Mouse (Mus musculus): ENCODE results near the gene Dhx40. TPM values are rescaled to one million over a fixed set of nuclear protein-coding genes. Genes with fewer than 3 reads are reported as not detected.
A peak's percentile ranks its signal among the peaks of the same experiment; 100 is the strongest.
"Not testable (repeated sequence)": the region's sequence is repeated elsewhere in the genome, so short reads cannot be mapped to it uniquely, and the experiment has no call there.

Dhx40 gene
- polyA plus RNA-seq, 1 experiment from 2014 or later: 19.6 TPM

DNA sequence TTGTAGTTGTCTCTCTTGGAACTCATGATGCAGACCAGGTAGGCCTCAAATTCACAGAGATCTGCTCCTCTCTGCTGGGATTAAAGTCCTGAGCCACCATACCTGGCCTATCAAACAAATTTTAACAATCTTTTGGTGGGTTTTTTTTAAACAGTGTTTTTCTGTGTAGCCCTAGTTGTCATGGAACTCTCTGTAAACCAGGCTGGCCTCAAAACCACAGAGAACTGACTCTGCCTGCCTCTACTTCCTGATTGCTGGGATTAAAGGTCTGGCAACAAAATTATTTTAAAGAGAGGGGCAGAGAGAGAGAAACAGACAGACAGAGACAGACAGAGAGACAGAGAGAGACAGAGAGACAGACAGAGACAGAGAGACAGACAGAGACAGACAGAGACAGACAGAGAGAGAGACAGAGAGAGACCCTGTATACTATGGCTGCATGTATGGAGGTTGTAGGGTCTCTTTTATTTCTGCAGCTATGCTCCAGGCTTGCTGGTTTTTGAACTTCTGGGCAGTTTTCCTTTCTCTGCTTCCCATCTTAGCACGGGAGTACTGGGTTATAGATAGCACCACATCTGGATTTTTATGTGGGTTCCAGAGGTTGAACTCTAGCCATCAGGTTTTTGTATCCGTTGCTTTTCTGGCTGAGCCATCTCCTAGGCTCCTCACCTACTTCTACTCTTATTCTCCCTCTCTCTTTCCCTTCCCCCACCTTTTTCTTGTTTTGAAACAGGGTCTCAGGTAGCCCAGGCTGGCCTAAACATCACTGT is 20.1 kb upstream of the Dhx40 start:
- Histone ChIP-seq H3K9me3 (replicated peaks; ENCODE audit: control insufficient read depth, low read length, poor library complexity, severe bottlenecking) (no peaks in the 10 kb centered on the region), H3K4me3 (ENCODE audit: low read depth, low read length) (no peak overlapping the region), H3K36me3 (ENCODE audit: control insufficient read depth, insufficient read depth, low read length) (no peaks in the 10 kb centered on the region), H3K4me1 (ENCODE audit: control insufficient read depth, insufficient read depth, low read length) (no peaks in the 10 kb centered on the region), H3K27me3 (ENCODE audit: control insufficient read depth, insufficient read depth, low read depth, low read length) (no peaks in the 10 kb centered on the region), H3K4me2 (ENCODE audit: low read length) (no peak overlapping the region), H3K9ac (ENCODE audit: low read depth, low read length) (no peak overlapping the region), H3K27ac (ENCODE audit: low read length) (0 out of 2 replicates have a peak overlapping the region, but pooled peaks have one; percentile 17)
- 81% methylated on average over 2 of the region's 2 CpGs for WGBS
- no peak for ATAC-seq

DNA sequence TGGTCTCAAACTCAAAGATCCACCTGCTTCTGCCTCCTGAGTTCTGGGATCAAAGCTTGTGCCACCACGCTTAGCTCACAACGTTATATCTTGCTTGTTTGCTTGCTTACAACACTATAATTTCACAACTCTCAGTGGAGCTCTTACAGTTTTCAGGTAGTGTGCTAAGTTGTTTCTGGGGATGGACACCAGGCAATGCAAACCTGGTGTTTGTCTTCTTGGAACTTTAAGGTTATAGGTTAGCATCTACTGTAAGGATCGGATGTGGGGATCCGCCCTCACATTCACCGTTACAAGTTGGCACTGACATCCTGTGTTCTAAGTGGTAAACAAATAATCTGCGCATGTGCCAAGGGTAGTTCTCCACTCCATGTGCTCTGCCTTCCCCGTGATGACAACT is 16.9 kb upstream of the Dhx40 start:
- no peak for ATAC-seq
- no peaks in the 10 kb centered on the region for H3K36me3 ChIP-seq (ENCODE audit: control insufficient read depth, insufficient read depth, low read length)
- H3K9me3 ChIP-seq (replicated peaks; ENCODE audit: control insufficient read depth, low read length, poor library complexity, severe bottlenecking): no peaks in the 10 kb centered on the region
- H3K27ac ChIP-seq (ENCODE audit: low read length): no peak overlapping the region
- no peak overlapping the region for H3K9ac ChIP-seq (ENCODE audit: low read depth, low read length)
- H3K4me3 ChIP-seq (ENCODE audit: low read depth, low read length): no peak overlapping the region
- no peak overlapping the region for H3K4me2 ChIP-seq (ENCODE audit: low read length)
- H3K27me3 ChIP-seq (ENCODE audit: control insufficient read depth, insufficient read depth, low read depth, low read length): no peaks in the 10 kb centered on the region
- H3K4me1 ChIP-seq (ENCODE audit: control insufficient read depth, insufficient read depth, low read length): peaks cover 4% of the 10 kb centered on the region; the same call in 1 of the 2 replicates
- 92% methylated on average over 6 of the region's 7 CpGs for WGBS

DNA sequence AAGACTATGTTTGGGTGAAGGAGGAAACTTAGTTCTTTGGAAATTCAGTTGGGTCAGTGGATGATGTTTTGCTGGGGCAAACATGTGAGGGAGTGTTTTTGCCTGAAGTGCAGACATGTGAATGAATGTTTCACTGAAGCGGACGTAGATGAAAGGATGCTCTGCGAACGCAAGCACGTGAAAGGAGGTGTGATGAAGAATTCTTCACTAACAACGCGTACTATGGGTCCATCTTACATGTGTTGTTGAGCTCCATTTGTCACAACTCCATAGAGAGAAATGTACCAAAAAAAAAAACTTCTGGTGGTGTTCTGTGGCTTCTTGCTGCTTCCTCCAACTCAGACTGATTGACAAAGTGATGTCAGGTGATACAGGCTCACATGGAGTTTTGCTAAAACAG is 15.0 kb upstream of the Dhx40 start:
- no peak for ATAC-seq
- H3K36me3 ChIP-seq (ENCODE audit: control insufficient read depth, insufficient read depth, low read length): no peaks in the 10 kb centered on the region
- no peak overlapping the region for H3K4me3 ChIP-seq (ENCODE audit: low read depth, low read length)
- H3K27ac ChIP-seq (ENCODE audit: low read length): no peak overlapping the region
- no peaks in the 10 kb centered on the region for H3K27me3 ChIP-seq (ENCODE audit: control insufficient read depth, insufficient read depth, low read depth, low read length)
- WGBS: 88% methylated on average over 7 of the region's 7 CpGs
- H3K9ac ChIP-seq (ENCODE audit: low read depth, low read length): no peak overlapping the region
- no peaks in the 10 kb centered on the region for H3K9me3 ChIP-seq (replicated peaks; ENCODE audit: control insufficient read depth, low read length, poor library complexity, severe bottlenecking)
- H3K4me1 ChIP-seq (ENCODE audit: control insufficient read depth, insufficient read depth, low read length): peaks cover 8% of the 10 kb centered on the region; the same call in 1 of the 2 replicates
- no peak overlapping the region for H3K4me2 ChIP-seq (ENCODE audit: low read length)

DNA sequence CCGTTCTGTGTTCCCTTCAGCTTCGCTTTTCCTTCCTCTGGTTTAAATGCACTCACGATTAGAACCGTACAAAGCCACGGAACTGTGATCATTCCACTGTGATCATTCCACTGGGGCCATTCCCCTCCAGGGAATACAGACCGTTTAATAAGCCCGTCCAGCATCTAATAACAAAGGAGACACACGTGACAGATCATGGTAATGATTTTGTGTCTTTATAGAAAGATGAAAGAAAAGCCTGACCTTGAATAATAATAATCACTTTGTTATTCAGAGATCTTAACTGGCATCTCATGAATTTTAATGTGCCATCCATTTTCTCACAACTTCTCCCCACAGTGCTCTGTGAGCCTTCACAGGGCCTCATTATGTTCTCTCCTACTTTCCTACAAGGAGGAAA is 12.0 kb upstream of the Dhx40 start:
- 11% methylated on average over 8 of the region's 8 CpGs for WGBS
- peak; percentile 58; the same call in 1 of the 2 replicates for ATAC-seq
- H3K9ac ChIP-seq (ENCODE audit: low read depth, low read length): no peak overlapping the region
- no peak overlapping the region for H3K4me3 ChIP-seq (ENCODE audit: low read depth, low read length)
- no peak overlapping the region for H3K4me2 ChIP-seq (ENCODE audit: low read length)
- H3K27me3 ChIP-seq (ENCODE audit: control insufficient read depth, insufficient read depth, low read depth, low read length): no peaks in the 10 kb centered on the region
- H3K27ac ChIP-seq (ENCODE audit: low read length): peak overlapping the region; percentile 54
- no peaks in the 10 kb centered on the region for H3K36me3 ChIP-seq (ENCODE audit: control insufficient read depth, insufficient read depth, low read length)
- no peaks in the 10 kb centered on the region for H3K9me3 ChIP-seq (replicated peaks; ENCODE audit: control insufficient read depth, low read length, poor library complexity, severe bottlenecking)
- H3K4me1 ChIP-seq (ENCODE audit: control insufficient read depth, insufficient read depth, low read length): peaks cover 8% of the 10 kb centered on the region; the same call in 1 of the 2 replicates

DNA sequence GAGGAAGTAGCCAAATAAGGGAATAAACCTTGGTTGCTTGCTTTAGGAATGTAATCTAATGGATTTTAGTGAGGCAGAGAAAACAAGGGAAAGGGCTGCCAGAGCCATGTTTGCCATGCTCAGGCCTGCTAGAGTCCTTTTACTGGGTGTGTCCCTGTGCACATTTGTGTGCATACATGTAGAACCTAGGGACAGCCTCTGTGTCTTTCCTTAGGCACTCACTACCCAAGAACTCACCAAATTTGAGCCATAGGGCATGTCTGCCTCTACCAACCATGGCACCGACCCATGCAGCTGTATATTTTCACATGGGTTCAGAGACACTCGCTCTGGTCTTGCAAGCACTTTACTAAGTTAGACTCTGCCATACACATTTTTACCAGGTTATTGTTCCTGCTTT is 11.4 kb upstream of the Dhx40 start:
- Histone ChIP-seq H3K9me3 (replicated peaks; ENCODE audit: control insufficient read depth, low read length, poor library complexity, severe bottlenecking) (no peaks in the 10 kb centered on the region), H3K4me3 (ENCODE audit: low read depth, low read length) (no peak overlapping the region), H3K9ac (ENCODE audit: low read depth, low read length) (no peak overlapping the region), H3K4me1 (ENCODE audit: control insufficient read depth, insufficient read depth, low read length) (peaks cover 8% of the 10 kb centered on the region; the same call in 1 of the 2 replicates), H3K27me3 (ENCODE audit: control insufficient read depth, insufficient read depth, low read depth, low read length) (no peaks in the 10 kb centered on the region), H3K27ac (ENCODE audit: low read length) (peak overlapping the region; percentile 54), H3K4me2 (ENCODE audit: low read length) (no peak overlapping the region), H3K36me3 (ENCODE audit: control insufficient read depth, insufficient read depth, low read length) (no peaks in the 10 kb centered on the region)
- ATAC-seq: no peak
- 71% methylated on average over 2 of the region's 2 CpGs for WGBS

DNA sequence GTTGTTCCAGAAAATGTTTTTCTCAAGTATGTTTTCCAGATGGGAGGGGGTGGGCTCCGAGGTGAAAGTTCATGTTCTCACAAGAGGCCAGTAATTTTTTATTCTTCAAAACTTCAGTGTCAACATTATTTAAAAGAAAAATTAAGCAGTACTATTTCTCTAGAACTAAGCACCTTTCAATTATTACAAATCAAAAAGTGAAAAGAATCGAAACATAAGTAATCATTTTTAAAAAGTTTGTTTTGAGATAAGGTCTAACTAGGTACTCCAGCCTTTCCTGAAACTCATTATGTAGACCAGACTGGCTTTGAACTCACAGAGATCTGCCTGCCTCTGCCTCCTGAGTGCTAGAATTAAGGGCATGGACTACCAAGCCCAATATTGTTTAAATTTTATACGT is 8.7 kb upstream of the Dhx40 start:
- not testable (repeated sequence) for H3K27me3 ChIP-seq (ENCODE audit: control insufficient read depth, insufficient read depth, low read depth, low read length); H3K9me3 ChIP-seq (replicated peaks; ENCODE audit: control insufficient read depth, low read length, poor library complexity, severe bottlenecking); H3K36me3 ChIP-seq (ENCODE audit: control insufficient read depth, insufficient read depth, low read length); H3K4me2 ChIP-seq (ENCODE audit: low read length); H3K4me1 ChIP-seq (ENCODE audit: control insufficient read depth, insufficient read depth, low read length); ATAC-seq; H3K4me3 ChIP-seq (ENCODE audit: low read depth, low read length); H3K9ac ChIP-seq (ENCODE audit: low read depth, low read length); H3K27ac ChIP-seq (ENCODE audit: low read length)
- WGBS: 96% methylated on average over 3 of the region's 3 CpGs

DNA sequence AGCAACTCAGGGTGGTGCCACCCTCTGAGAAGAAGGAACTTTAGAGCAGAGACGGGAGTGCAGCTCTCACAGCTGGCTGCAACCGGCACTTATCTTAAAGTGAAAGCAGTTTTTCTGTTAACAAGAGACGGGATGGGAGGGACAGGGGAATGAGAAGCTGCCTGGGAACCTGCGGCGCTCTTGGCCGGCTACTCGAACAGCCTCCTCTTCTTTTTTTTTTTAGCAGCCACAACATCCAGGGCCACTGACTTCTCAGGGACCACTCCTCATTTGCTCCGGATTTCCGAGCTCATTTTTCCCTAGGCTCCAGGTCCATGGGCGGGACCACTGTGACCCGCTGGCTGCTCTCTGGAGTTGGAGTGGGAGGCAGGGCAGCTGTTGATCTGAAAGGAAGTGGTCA is 6.9 kb upstream of the Dhx40 start:
- H3K9ac ChIP-seq (ENCODE audit: low read depth, low read length); H3K4me3 ChIP-seq (ENCODE audit: low read depth, low read length); ATAC-seq; H3K4me2 ChIP-seq (ENCODE audit: low read length); H3K9me3 ChIP-seq (replicated peaks; ENCODE audit: control insufficient read depth, low read length, poor library complexity, severe bottlenecking); H3K36me3 ChIP-seq (ENCODE audit: control insufficient read depth, insufficient read depth, low read length); H3K27me3 ChIP-seq (ENCODE audit: control insufficient read depth, insufficient read depth, low read depth, low read length); H3K27ac ChIP-seq (ENCODE audit: low read length); H3K4me1 ChIP-seq (ENCODE audit: control insufficient read depth, insufficient read depth, low read length): not testable (repeated sequence)
- WGBS: 0% methylated on average over 4 of the region's 11 CpGs

DNA sequence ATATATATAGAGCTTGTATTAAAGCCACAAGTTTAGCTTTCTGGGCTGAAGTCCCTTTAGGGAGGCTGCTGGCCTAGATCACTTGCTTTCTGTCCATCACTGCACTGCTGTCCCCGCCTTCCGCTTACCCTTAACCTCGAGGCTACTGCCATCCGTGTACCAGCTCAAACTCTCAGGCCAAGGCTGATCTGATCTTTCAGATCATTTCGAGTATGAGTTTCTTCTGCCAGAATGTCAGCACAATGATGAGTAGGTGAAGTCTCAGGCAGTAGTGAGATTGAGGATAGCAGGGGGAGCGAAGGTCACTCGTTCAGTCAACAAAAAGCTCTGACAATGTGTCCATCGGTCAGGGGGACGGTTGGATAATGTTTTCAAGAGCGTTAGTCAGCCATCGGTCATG is 5.7 kb upstream of the Dhx40 start:
- not testable (repeated sequence) for H3K9me3 ChIP-seq (replicated peaks; ENCODE audit: control insufficient read depth, low read length, poor library complexity, severe bottlenecking); ATAC-seq; H3K4me3 ChIP-seq (ENCODE audit: low read depth, low read length); H3K9ac ChIP-seq (ENCODE audit: low read depth, low read length); H3K27me3 ChIP-seq (ENCODE audit: control insufficient read depth, insufficient read depth, low read depth, low read length); H3K36me3 ChIP-seq (ENCODE audit: control insufficient read depth, insufficient read depth, low read length); H3K4me1 ChIP-seq (ENCODE audit: control insufficient read depth, insufficient read depth, low read length); H3K4me2 ChIP-seq (ENCODE audit: low read length); H3K27ac ChIP-seq (ENCODE audit: low read length)
- WGBS: 84% methylated on average over 5 of the region's 11 CpGs

DNA sequence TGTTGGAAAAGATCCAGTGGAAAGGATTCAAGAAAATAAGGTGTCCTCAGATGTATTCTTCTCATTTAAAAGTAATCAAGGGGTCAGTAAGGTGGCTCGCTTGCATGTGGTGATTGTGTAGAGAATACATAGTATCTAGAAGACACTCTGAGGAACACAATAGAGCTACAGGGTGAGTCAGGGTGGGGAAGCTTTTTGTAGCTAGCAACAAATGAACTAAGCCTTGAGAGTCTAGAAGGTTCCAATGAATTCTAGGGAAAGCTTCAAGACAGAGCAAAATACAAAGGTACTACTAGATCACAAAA is 3.7 kb upstream of the Dhx40 start:
- 87% methylated on average over 1 of the region's 1 CpGs for WGBS
- no peaks in the 10 kb centered on the region for H3K36me3 ChIP-seq (ENCODE audit: control insufficient read depth, insufficient read depth, low read length)
- peaks cover 7% of the 10 kb centered on the region; the same call in 1 of the 2 replicates for H3K4me1 ChIP-seq (ENCODE audit: control insufficient read depth, insufficient read depth, low read length)
- ATAC-seq: no peak
- H3K27ac ChIP-seq (ENCODE audit: low read length): no peak overlapping the region
- no peak overlapping the region for H3K9ac ChIP-seq (ENCODE audit: low read depth, low read length)
- no peak overlapping the region for H3K4me3 ChIP-seq (ENCODE audit: low read depth, low read length)
- H3K4me2 ChIP-seq (ENCODE audit: low read length): no peak overlapping the region
- H3K9me3 ChIP-seq (replicated peaks; ENCODE audit: control insufficient read depth, low read length, poor library complexity, severe bottlenecking): no peaks in the 10 kb centered on the region
- H3K27me3 ChIP-seq (ENCODE audit: control insufficient read depth, insufficient read depth, low read depth, low read length): no peaks in the 10 kb centered on the region

All from midbrain, embryonic 16.5 days (tissue).